Mouse (Mus musculus): ENCODE results near the gene Ube2l6. TPM values are rescaled to one million over a fixed set of nuclear protein-coding genes. Genes with fewer than 3 reads are reported as not detected.
A peak's percentile ranks its signal among the peaks of the same experiment; 100 is the strongest.
"Not testable (repeated sequence)": the region's sequence is repeated elsewhere in the genome, so short reads cannot be mapped to it uniquely, and the experiment has no call there.

Ube2l6 gene
- total RNA-seq, 2 experiments from 2014 or later: 30.6 to 70.6 TPM

- intact Hi-C loops (cut with DNase I): no loop called here
These were observed 10.3 kb upstream of the Ube2l6 start for GRCm38 (mm10) chr2:84788316-84788715.

GRCm38 (mm10) chr2:84790418-84790817, 8.2 kb upstream of the Ube2l6 start:
- intact Hi-C loops (cut with DNase I): loop anchor here (10.0 kb wide), 1 partner anchor 336 kb away; no protein-coding TSS in a partner anchor
- DNase-seq (ENCODE audit: low spot score): no peak

More at GRCm38 (mm10) chr2:84788316-84788715, 10.3 kb upstream of the Ube2l6 start:
- no peak for DNase-seq (ENCODE audit: low spot score)

GRCm38 (mm10) chr2:84792516-84792915, 6.1 kb upstream of the Ube2l6 start:
- DNase-seq (ENCODE audit: low spot score): no peak
- intact Hi-C loops (cut with DNase I): loop anchor here (10.0 kb wide), 1 partner anchor 338 kb away; no protein-coding TSS in a partner anchor

- DNase-seq (ENCODE audit: low spot score): no peak
- intact Hi-C loops (cut with DNase I): loop anchor here (10.0 kb wide), 1 partner anchor 338 kb away; no protein-coding TSS in a partner anchor
These were observed 5.5 kb upstream of the Ube2l6 start for GRCm38 (mm10) chr2:84793154-84793553.

GRCm38 (mm10) chr2:84793871-84794270, 4.8 kb upstream of the Ube2l6 start:
- no peak for DNase-seq (ENCODE audit: low spot score)
- intact Hi-C loops (cut with DNase I): loop anchor here (10.0 kb wide), 1 partner anchor 339 kb away; no protein-coding TSS in a partner anchor

- DNase-seq (ENCODE audit: low spot score): peak; percentile 64
- intact Hi-C loops (cut with DNase I): loop anchor here (5.0 to 10.0 kb wide), 3 partner anchors 36 to 343 kb away; partner anchors contain the start of gene Gm19426
These were observed 665 bp upstream of the Ube2l6 start for GRCm38 (mm10) chr2:84797833-84798492.

GRCm38 (mm10) chr2:84799041-84799561, 473 bp downstream of the Ube2l6 start:
- intact Hi-C loops (cut with DNase I): loop anchor here (5.0 to 10.0 kb wide), 3 partner anchors 37 to 344 kb away; partner anchors contain the start of gene Gm19426

GRCm38 (mm10) chr2:84800304-84800703, 1.7 kb downstream of the Ube2l6 start:
- intact Hi-C loops (cut with DNase I): no loop called here
- no peak for DNase-seq (ENCODE audit: low spot score)

More at GRCm38 (mm10) chr2:84799041-84799561, 473 bp downstream of the Ube2l6 start:
- DNase-seq (ENCODE audit: low spot score): peak; percentile 52

GRCm38 (mm10) chr2:84801223-84801622, 2.6 kb downstream of the Ube2l6 start:
- DNase-seq (ENCODE audit: low spot score); intact Hi-C loops (cut with DNase I): not testable (repeated sequence)

- DNase-seq (ENCODE audit: low spot score): no peak
- intact Hi-C loops (cut with DNase I): no loop called here
These were observed 5.3 kb downstream of the Ube2l6 start for GRCm38 (mm10) chr2:84803963-84804362.

- intact Hi-C loops (cut with DNase I): no loop called here
- no peak for DNase-seq (ENCODE audit: low spot score)
These were observed 7.9 kb downstream of the Ube2l6 start for GRCm38 (mm10) chr2:84806546-84806945.

- DNase-seq (ENCODE audit: low spot score): no peak
- intact Hi-C loops (cut with DNase I): no loop called here
These were observed 10.7 kb downstream of the Ube2l6 start for GRCm38 (mm10) chr2:84809330-84809729.

- no peak for DNase-seq (ENCODE audit: low spot score)
- intact Hi-C loops (cut with DNase I): no loop called here
These were observed 11.9 kb downstream of the Ube2l6 start for GRCm38 (mm10) chr2:84810526-84810885.

GRCm38 (mm10) chr2:84810886-84811577, 12.4 kb downstream of the Ube2l6 start:
- intact Hi-C loops (cut with DNase I): no loop called here
- DNase-seq (ENCODE audit: low spot score): peak; percentile 76

- DNase-seq (ENCODE audit: low spot score): no peak
These were observed 13.3 kb downstream of the Ube2l6 start for GRCm38 (mm10) chr2:84811880-84812279.

GRCm38 (mm10) chr2:84812676-84813075, 14.0 kb downstream of the Ube2l6 start:
- intact Hi-C loops (cut with DNase I): no loop called here
- DNase-seq (ENCODE audit: low spot score): no peak

More at GRCm38 (mm10) chr2:84811880-84812279, 13.3 kb downstream of the Ube2l6 start:
- intact Hi-C loops (cut with DNase I): no loop called here

- no peak for DNase-seq (ENCODE audit: low spot score)
- intact Hi-C loops (cut with DNase I): no loop called here
These were observed 21.2 kb downstream of the Ube2l6 start for GRCm38 (mm10) chr2:84819861-84820260.

GRCm38 (mm10) chr2:84822552-84822951, 23.9 kb downstream of the Ube2l6 start, which contains the start of gene Smtnl1:
Gene Smtnl1 (minus strand): TSS chr2:84822652.
- intact Hi-C loops (cut with DNase I): no loop called here
- DNase-seq (ENCODE audit: low spot score): no peak

GRCm38 (mm10) chr2:84823237-84823636, 24.6 kb downstream of the Ube2l6 start:
- intact Hi-C loops (cut with DNase I): no loop called here
- DNase-seq (ENCODE audit: low spot score): no peak

- peak; percentile 79 for DNase-seq (ENCODE audit: low spot score)
- intact Hi-C loops (cut with DNase I): no loop called here
These were observed 28.1 kb downstream of the Ube2l6 start, which contains the start of gene Timm10 for GRCm38 (mm10) chr2:84826488-84827282. Gene Timm10 (plus strand): TSS chr2:84826997.
